Mouse (Mus musculus) heart, embryonic 11.5 days (tissue): ENCODE measurements around the gene Ccl7. TPM values are rescaled to one million over a fixed set of nuclear protein-coding genes. Genes with fewer than 3 reads are reported as not detected.

Source experiments
- ATAC-seq: fragments of 200-750 bp; cut with Nextera tagmentation; replicated peaks from 2 replicates; pipeline ENCODE4 v1.8.0; 2017; ENCODE audit warnings: moderate library complexity; ENCODE audit not compliant: insufficient number of reproducible peaks, low FRiP score, low TSS enrichment
- H3K27ac ChIP-seq: fragments of 300-500 bp; sonication (generic); 2 replicates; pipeline ENCODE4 v1.5.1; 2014; ENCODE audit warnings: mild to moderate bottlenecking, low read depth, low read length
- H3K27me3 ChIP-seq: fragments of 300-500 bp; sonication (generic); 2 replicates; pipeline ENCODE4 v1.6.1; 2014; ENCODE audit warnings: mild to moderate bottlenecking, low read length, mixed read lengths; ENCODE audit not compliant: control insufficient read depth, insufficient read depth
- H3K36me3 ChIP-seq: fragments of 300-500 bp; sonication (generic); 2 replicates; pipeline ENCODE4 v1.6.1; 2014; ENCODE audit warnings: mild to moderate bottlenecking, low read length, moderate library complexity, mixed read lengths; ENCODE audit not compliant: control insufficient read depth, insufficient read depth
- H3K4me1 ChIP-seq: fragments of 300-500 bp; sonication (generic); 2 replicates; pipeline ENCODE4 v1.6.1; 2014; ENCODE audit warnings: low read length; ENCODE audit not compliant: control insufficient read depth, insufficient read depth
- H3K4me2 ChIP-seq: fragments of 300-500 bp; sonication (generic); 2 replicates; pipeline ENCODE4 v1.6.1; 2014; ENCODE audit warnings: mild to moderate bottlenecking, moderate library complexity
- H3K4me3 ChIP-seq: fragments of 300-500 bp; sonication (generic); 2 replicates; pipeline ENCODE4 v1.5.1; 2014; ENCODE audit warnings: low read depth, low read length
- H3K9ac ChIP-seq: fragments of 300-500 bp; sonication (generic); 2 replicates; pipeline ENCODE4 v1.6.1; 2014; ENCODE audit warnings: mild to moderate bottlenecking, low read depth, low read length, moderate library complexity
- H3K9me3 ChIP-seq: fragments of 300-500 bp; sonication (generic); replicated peaks from 2 replicates; pipeline ENCODE4 v1.6.1; 2016; ENCODE audit warnings: low read length; ENCODE audit not compliant: control insufficient read depth
- WGBS: fragments of 180-500 bp; shearing (Covaris S2); extraction: QIAGEN DNeasy Blood & Tissue Kit; methylation state at CpG from one replicate; pipeline ENCODE4 v1.1.7; 2014; ENCODE audit not compliant: insufficient replicate concordance; 5-methylcytosine and 5-hydroxymethylcytosine counted together
- polyA plus RNA-seq: library from polyadenylated mRNA; unstranded; fragments of >200 nt; fragmentation: Nextera tagmentation; extraction: Ambion mirVana; gene quantifications from 2 replicates; pipeline ENCODE4 v1.2.1, GENCODE M21; 2014

The Ccl7 gene
- polyA plus RNA-seq, 1 experiment from 2014 or later, result 2.8 TPM

DNA sequence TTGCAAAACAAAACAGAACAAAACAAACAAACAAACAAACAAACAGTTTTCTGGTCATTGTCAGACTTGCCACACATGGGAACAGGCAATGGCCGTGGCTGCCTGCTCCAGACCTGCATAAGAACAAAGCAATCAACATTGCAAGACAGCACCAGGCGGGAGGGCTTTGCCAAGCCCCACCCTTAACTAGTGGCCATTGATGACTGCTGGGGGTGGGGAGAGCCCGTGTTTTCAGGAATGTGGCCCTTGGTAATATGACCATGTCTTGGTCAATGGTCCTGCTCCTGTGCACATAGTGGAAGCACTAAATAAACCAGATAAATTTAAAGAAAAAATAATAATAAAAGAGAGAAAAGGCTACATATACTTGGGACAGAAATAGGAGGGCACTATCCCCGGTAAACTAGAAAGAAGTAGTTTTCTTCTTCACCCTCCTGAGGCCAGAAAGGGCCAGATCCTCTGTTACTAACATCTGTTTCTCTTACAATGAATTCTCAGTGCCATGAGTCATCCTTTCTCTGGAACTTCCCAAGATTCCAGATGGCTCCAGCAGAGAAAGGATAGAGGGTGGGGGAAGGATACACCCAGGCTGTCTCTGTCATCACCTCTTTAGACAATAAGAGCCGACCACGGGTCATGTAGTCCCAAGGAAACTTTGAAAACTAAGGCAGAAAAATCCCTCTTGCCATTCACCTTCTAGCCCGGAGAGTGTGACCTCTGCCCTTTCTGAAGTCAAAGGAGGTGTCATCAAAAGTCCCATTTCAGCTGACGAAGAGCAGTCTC lies 33.9 kb upstream of the Ccl7 start:
- H3K4me2 ChIP-seq, result no peak overlapping the region
- H3K27me3 ChIP-seq, result no peaks in the 10 kb centered on the region
- H3K4me3 ChIP-seq, result no peak overlapping the region
- H3K4me1 ChIP-seq, result no peaks in the 10 kb centered on the region
- H3K9ac ChIP-seq, result no peak overlapping the region
- H3K27ac ChIP-seq, result no peak overlapping the region
- no peaks in the 10 kb centered on the region for H3K9me3 ChIP-seq
- no peaks in the 10 kb centered on the region for H3K36me3 ChIP-seq
- 0 out of 2 replicates have a peak, but pooled peaks have one; percentile 46 for ATAC-seq
- WGBS, result 46% methylated on average over 8 of the region's 8 CpGs

- Histone ChIP-seq H3K4me1 (no peaks in the 10 kb centered on the region), H3K27ac (no peak overlapping the region), H3K9ac (no peak overlapping the region), H3K27me3 (no peaks in the 10 kb centered on the region), H3K4me2 (no peak overlapping the region), H3K4me3 (no peak overlapping the region), H3K36me3 (no peaks in the 10 kb centered on the region), H3K9me3 (no peaks in the 10 kb centered on the region)
- ATAC-seq, result no peak
- WGBS, result 60% methylated on average over 1 of the region's 1 CpGs
These were observed 31.8 kb upstream of the Ccl7 start for GRCm38 (mm10) chr11:82013756-82014155.

DNA sequence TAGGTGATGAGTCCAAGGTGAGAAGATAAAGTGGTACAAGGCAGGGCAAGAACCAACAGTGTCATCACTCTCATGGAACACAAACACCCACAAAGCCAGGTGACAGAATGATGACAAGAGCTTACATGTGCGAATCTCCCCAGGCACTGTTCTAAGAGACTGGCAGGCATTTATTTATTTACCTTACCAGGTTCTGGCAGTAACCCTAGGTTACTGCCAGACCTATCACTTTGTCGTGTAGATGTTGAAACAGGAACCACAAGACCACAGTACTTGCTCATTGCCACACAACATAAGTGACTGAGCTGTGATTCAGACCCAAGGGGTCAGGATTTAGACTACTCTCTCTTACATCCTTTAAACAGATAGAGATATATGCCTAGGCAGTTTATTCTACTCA lies 30.4 kb upstream of the Ccl7 start:
- no peaks in the 10 kb centered on the region for H3K27me3 ChIP-seq
- no peak overlapping the region for H3K4me3 ChIP-seq
- H3K36me3 ChIP-seq, result no peaks in the 10 kb centered on the region
- no peaks in the 10 kb centered on the region for H3K9me3 ChIP-seq
- H3K9ac ChIP-seq, result no peak overlapping the region
- WGBS, result 57% methylated on average over 2 of the region's 2 CpGs
- peaks cover 8% of the 10 kb centered on the region for H3K4me1 ChIP-seq
- no peak for ATAC-seq
- H3K27ac ChIP-seq, result no peak overlapping the region
- H3K4me2 ChIP-seq, result no peak overlapping the region

DNA sequence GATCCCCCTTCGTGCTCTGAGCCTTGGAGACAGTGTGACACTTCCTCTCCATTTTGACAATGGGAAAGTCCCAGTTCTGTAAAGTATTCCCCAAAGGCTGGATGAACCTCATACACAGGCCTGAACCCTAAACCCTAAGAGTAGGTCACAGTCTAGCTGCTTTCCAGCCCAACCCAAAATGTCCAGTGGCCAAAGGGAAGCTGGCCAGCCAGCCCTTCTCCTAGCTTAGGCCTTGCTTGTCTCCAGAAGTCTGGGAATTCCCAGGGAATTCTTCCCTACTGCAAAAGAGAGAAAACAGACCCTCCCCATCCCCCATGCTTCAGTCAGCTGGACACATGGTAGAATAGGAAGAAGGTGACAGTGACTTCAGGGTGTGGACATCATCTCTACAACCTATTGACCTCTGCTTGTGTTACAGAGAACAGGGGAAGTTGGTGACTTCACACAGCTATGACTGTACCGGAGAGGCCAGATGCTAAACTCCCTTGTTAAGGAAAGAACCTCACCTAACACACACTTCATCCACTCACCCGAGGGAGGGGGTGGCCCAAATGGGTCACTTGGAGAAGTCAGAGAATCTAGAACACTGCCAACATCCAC lies 29.2 kb upstream of the Ccl7 start:
- no peak overlapping the region for H3K4me2 ChIP-seq
- H3K4me3 ChIP-seq, result no peak overlapping the region
- H3K9me3 ChIP-seq, result no peaks in the 10 kb centered on the region
- H3K27me3 ChIP-seq, result no peaks in the 10 kb centered on the region
- no peak overlapping the region for H3K9ac ChIP-seq
- H3K4me1 ChIP-seq, result peaks cover 18% of the 10 kb centered on the region
- no peaks in the 10 kb centered on the region for H3K36me3 ChIP-seq
- no peak overlapping the region for H3K27ac ChIP-seq
- 62% methylated on average over 3 of the region's 3 CpGs for WGBS
- ATAC-seq, result no peak

DNA sequence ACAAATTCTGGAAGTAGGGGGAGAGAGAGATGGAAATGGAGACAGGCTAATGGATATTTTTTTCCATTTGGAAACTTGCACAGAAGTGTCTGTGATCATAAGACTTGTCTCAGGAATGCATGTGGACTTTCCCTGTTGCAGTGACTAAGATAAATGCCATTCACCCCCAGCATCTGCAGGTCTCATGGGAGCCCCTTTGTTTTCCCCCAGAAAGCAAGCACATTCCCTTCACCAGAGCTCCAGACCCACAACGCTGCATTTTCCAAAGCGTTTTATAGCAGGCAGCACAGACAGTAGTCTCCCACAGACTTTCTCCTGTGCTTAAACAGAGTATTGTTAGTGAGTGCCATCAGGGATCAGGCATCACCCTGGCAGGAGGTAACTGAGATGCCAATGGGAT lies 26.1 kb upstream of the Ccl7 start:
- Histone ChIP-seq H3K9me3 (no peaks in the 10 kb centered on the region), H3K4me1 (peaks cover 20% of the 10 kb centered on the region), H3K9ac (no peak overlapping the region), H3K27me3 (no peaks in the 10 kb centered on the region), H3K27ac (no peak overlapping the region), H3K4me3 (no peak overlapping the region), H3K4me2 (no peak overlapping the region), H3K36me3 (no peaks in the 10 kb centered on the region)
- 38% methylated on average over 2 of the region's 2 CpGs for WGBS
- ATAC-seq, result no peak

- Histone ChIP-seq H3K9me3 (no peaks in the 10 kb centered on the region), H3K27ac (no peak overlapping the region), H3K4me1 (peaks cover 20% of the 10 kb centered on the region), H3K4me2 (no peak overlapping the region), H3K9ac (no peak overlapping the region), H3K4me3 (no peak overlapping the region), H3K36me3 (no peaks in the 10 kb centered on the region), H3K27me3 (no peaks in the 10 kb centered on the region)
- no peak for ATAC-seq
These were observed 25.7 kb upstream of the Ccl7 start for GRCm38 (mm10) chr11:82019793-82020192.

GRCm38 (mm10) chr11:82021406-82021805 lies 24.1 kb upstream of the Ccl7 start:
- peaks cover 20% of the 10 kb centered on the region for H3K4me1 ChIP-seq
- H3K4me2 ChIP-seq, result no peak overlapping the region
- no peak overlapping the region for H3K9ac ChIP-seq
- ATAC-seq, result no peak
- no peak overlapping the region for H3K4me3 ChIP-seq
- no peaks in the 10 kb centered on the region for H3K27me3 ChIP-seq
- H3K36me3 ChIP-seq, result no peaks in the 10 kb centered on the region
- WGBS, result 48% methylated on average over 3 of the region's 3 CpGs
- no peak overlapping the region for H3K27ac ChIP-seq
- no peaks in the 10 kb centered on the region for H3K9me3 ChIP-seq

- Histone ChIP-seq H3K27me3 (no peaks in the 10 kb centered on the region), H3K4me3 (no peak overlapping the region), H3K27ac (no peak overlapping the region), H3K4me2 (no peak overlapping the region), H3K9ac (no peak overlapping the region), H3K36me3 (no peaks in the 10 kb centered on the region), H3K4me1 (peaks cover 20% of the 10 kb centered on the region), H3K9me3 (no peaks in the 10 kb centered on the region)
- ATAC-seq, result no peak
- WGBS, result 84% methylated on average over 6 of the region's 6 CpGs
These were observed 22.9 kb upstream of the Ccl7 start for GRCm38 (mm10) chr11:82022504-82023056.
